ENCODE assay signal across 8 mouse cellular contexts in the genomic region with DNA sequence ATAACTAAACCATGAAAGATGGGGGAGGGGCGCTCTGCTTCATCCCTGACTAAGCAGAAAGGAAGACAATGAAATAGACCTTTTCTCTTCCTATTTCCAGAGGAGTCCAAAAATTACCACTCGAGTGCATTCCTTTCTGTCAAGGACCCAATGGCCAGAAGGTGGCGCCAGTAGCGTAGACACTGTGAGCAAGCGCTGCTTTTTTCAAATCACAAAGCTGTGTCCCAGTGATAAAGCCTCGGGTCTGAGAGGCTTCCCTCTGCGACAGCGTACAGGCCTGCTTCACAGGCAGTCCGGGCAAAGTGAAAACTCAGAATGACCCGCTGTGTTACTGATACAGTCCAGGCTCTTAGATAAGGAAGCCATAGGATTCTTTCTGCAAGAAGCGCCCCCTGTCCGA. TPM values are rescaled to one million over a fixed set of nuclear protein-coding genes. Genes with fewer than 3 reads are reported as not detected.
DNase-seq lines count a peak whose midpoint lies in the region; ATAC-seq lines count a peak whose summit lies in the region.

No protein-coding gene starts in this region.

- H3K4me2 ChIP-seq in hindbrain, embryonic 12.5 days (replicated peaks), result peak overlapping the region; percentile 52

- 4% methylated on average over 12 of the region's 12 CpGs for WGBS in hindbrain, embryonic 12.5 days

- ATAC-seq in frontal cortex, adult (ENCODE audit: low TSS enrichment), result peak; percentile 94
- ATAC-seq in hindbrain, embryonic 12.5 days (ENCODE audit: low FRiP score), result peak; percentile 54; the same call in 1 of the 2 replicates

- peaks cover 2% of the 10 kb centered on the region; the same call in 1 of the 2 replicates for H3K4me1 ChIP-seq in hindbrain, embryonic 12.5 days

- H3K27ac ChIP-seq in hindbrain, embryonic 12.5 days, result no peak overlapping the region

- H3K9ac ChIP-seq in hindbrain, embryonic 12.5 days, result peak overlapping the region; percentile 45; the same call in 1 of the 2 replicates

- H3K36me3 ChIP-seq in hindbrain, embryonic 12.5 days, result no peaks in the 10 kb centered on the region

- no peaks in the 10 kb centered on the region for H3K9me3 ChIP-seq in hindbrain, embryonic 12.5 days (replicated peaks)

- peak overlapping the region; percentile 24 for H3K4me3 ChIP-seq in hindbrain, embryonic 12.5 days

- H3K27me3 ChIP-seq in hindbrain, embryonic 12.5 days, result no peaks in the 10 kb centered on the region; the same call in 1 of the 2 replicates

- peak; percentile 76 for DNase-seq in MN1 (ENCODE audit: low spot score)
- DNase-seq in cerebellum, adult 8-10 months, result peak; percentile 58
- peak; percentile 75 to 81 for DNase-seq in layer of hippocampus, postnatal 14 days (ENCODE audit: low spot score in 2 of 2)
- DNase-seq in lung, postnatal 14 days, result peak; percentile 88
- peak; percentile 76 for DNase-seq in retina, postnatal 7 days (ENCODE audit: low read depth, low spot score)
- peak; percentile 35 for DNase-seq in urinary bladder, adult 2 months (ENCODE audit: low spot score)

RNA-seq across cellular contexts. Expression of a gene that starts 28.2 kb away (rescaled TPM):
- polyA plus RNA-seq in hindbrain, embryonic 12.5 days (2016; fragmentation: Nextera tagmentation; extraction: Ambion mirVana), result not detected in 2 replicates
- total RNA-seq in layer of hippocampus, postnatal 14 days (2021), result 1 to 10 TPM; 1.8 to 1.9 TPM
- polyA plus RNA-seq in urinary bladder, adult 2 months (2012; rRNA removed), result 17.2 and 21.2 TPM in 2 replicates

RNA-seq across cellular contexts. Expression of a gene that starts 45.2 kb away (rescaled TPM):
- 91.6 and 107 TPM in 2 replicates for polyA plus RNA-seq in hindbrain, embryonic 12.5 days (2016; fragmentation: Nextera tagmentation; extraction: Ambion mirVana)
- total RNA-seq in layer of hippocampus, postnatal 14 days (2021), result 10 to 100 TPM; 74.1 to 75.9 TPM
- 62.6 and 68.0 TPM in 2 replicates for polyA plus RNA-seq in urinary bladder, adult 2 months (2012; rRNA removed)

Comparison
In these comparisons a context has a peak if more than half of its experiments do, and no peak if none do; other contexts are left out.
1. DNase-seq: peak in every context shown above with its lines; median percentile 88 in lung, postnatal 14 days; 78 in layer of hippocampus, postnatal 14 days; 76 in MN1; 76 in retina, postnatal 7 days; 58 in cerebellum, adult 8-10 months; 35 in urinary bladder, adult 2 months.
2. RNA of a gene that starts 28.2 kb away (polyA plus RNA-seq): 17.2 to 21.2 TPM in urinary bladder, adult 2 months; not detected in hindbrain, embryonic 12.5 days; every median in the first group is over 10 times any median in the second.